ENCODE assay signal across 24 mouse cellular contexts in genomic region chr2:91118647-91119046, GRCm38 (mm10). TPM values are rescaled to one million over a fixed set of nuclear protein-coding genes. Genes with fewer than 3 reads are reported as not detected.
DNase-seq lines count a peak whose midpoint lies in the region; ATAC-seq and TF ChIP-seq lines count a peak whose summit lies in the region.
"Had no signal": no experiment of that assay in that cellular context is flagged by ENCODE, and none has a peak within 500 bp of the region (broad histone marks: within the 10 kb centered on the region; RNA-seq: fewer than 3 reads in every experiment).

No protein-coding gene starts in this region.

- WGBS in heart, adult 2 months = 32% methylated on average over 1 of the region's 1 CpGs
- 13% methylated on average over 1 of the region's 1 CpGs for WGBS in heart, embryonic 14.5 days

- intact Hi-C loops in heart, adult 2 months (cut with DNase I) = loop anchor here (5.0 kb wide), 3 partner anchors 104 to 159 kb away; partner anchors contain the start of gene Pacsin3
- intact Hi-C loops in heart, postnatal 36 days (cut with DNase I) = loop anchor here (5.0 kb wide), 2 partner anchors 139 to 159 kb away; partner anchors contain the start of gene Pacsin3

- peak overlapping the region; percentile 94 for H3K27ac ChIP-seq in heart, adult 2 months
- peak overlapping the region; percentile 96 to 99 for H3K27ac ChIP-seq in heart, embryonic 14.5 days (replicated peaks in 1 of 2; ENCODE audit: control insufficient read depth in 1 of 2, insufficient read depth in 1 of 2, low read depth in 2 of 2, low read length in 2 of 2)
- H3K27ac ChIP-seq: embryonic facial prominence, embryonic 10.5 days; hindbrain, embryonic 10.5 days; kidney, postnatal 0 days; limb, embryonic 13.5 days; liver, embryonic 13.5 days; midbrain, embryonic 13.5 days; neural tube, embryonic 13.5 days; stomach, embryonic 15.5 days had no signal

- peak; percentile 71 for ATAC-seq in heart, embryonic 14.5 days (ENCODE audit: insufficient number of reproducible peaks, insufficient read depth, low FRiP score, low read depth)
- ATAC-seq in megakaryocyte-erythroid progenitor cell, adult 5-6 weeks (replicated peaks; ENCODE audit: low FRiP score, low TSS enrichment, poor library complexity, severe bottlenecking) = no peak
- no peak for ATAC-seq in megakaryocyte, adult 5-6 weeks (ENCODE audit: poor library complexity, severe bottlenecking)
- ATAC-seq: midbrain, embryonic 13.5 days had no signal

- peak overlapping the region; percentile 84 for H3K9ac ChIP-seq in heart, adult 2 months (ENCODE audit: low read depth, low read length)
- H3K9ac ChIP-seq in heart, embryonic 14.5 days (ENCODE audit: low read length) = peak overlapping the region; percentile 96
- H3K9ac ChIP-seq: limb, embryonic 13.5 days; liver, embryonic 13.5 days; midbrain, embryonic 13.5 days; neural tube, embryonic 13.5 days; stomach, embryonic 15.5 days had no signal

- TF ChIP-seq EP300 in heart, adult 2 months (IDR thresholded peaks at IDR 0.05; ENCODE audit: insufficient read depth, low read depth, low read length) = 0 out of 2 replicates have a peak, but pooled peaks have one; percentile 44

- H3K9me3 ChIP-seq in heart, embryonic 14.5 days (ENCODE audit: control insufficient read depth, low read length) = no peaks in the 10 kb centered on the region
- H3K9me3 ChIP-seq: embryonic facial prominence, embryonic 10.5 days; G1E; hindbrain, embryonic 10.5 days; limb, embryonic 13.5 days; liver, embryonic 13.5 days; midbrain, embryonic 13.5 days; neural tube, embryonic 13.5 days; stomach, embryonic 15.5 days had no signal

- no peak for TF ChIP-seq CTCF in heart, adult 2 months (IDR thresholded peaks at IDR 0.05)

- H3K4me3 ChIP-seq in heart, adult 2 months = peak overlapping the region; percentile 53
- peak overlapping the region; percentile 77 to 78 for H3K4me3 ChIP-seq in heart, embryonic 14.5 days (ENCODE audit: control insufficient read depth in 1 of 2, insufficient read depth in 1 of 2, low read depth in 1 of 2, low read length in 2 of 2)
- H3K4me3 ChIP-seq: embryonic facial prominence, embryonic 10.5 days; hindbrain, embryonic 10.5 days; limb, embryonic 13.5 days; liver, embryonic 13.5 days; midbrain, embryonic 13.5 days; neural tube, embryonic 13.5 days; stomach, embryonic 15.5 days had no signal

- no peaks in the 10 kb centered on the region; the same call in 1 of the 2 replicates for H3K4me1 ChIP-seq in heart, adult 2 months (ENCODE audit: control insufficient read depth, insufficient read depth, low read length)
- peaks cover 23 to 46% of the 10 kb centered on the region in 2 experiments for H3K4me1 ChIP-seq in heart, embryonic 14.5 days (ENCODE audit: control insufficient read depth in 2 of 2, insufficient read depth in 2 of 2, low read length in 2 of 2)
- H3K4me1 ChIP-seq: stomach, embryonic 15.5 days had no signal

- peak; percentile 62 for TF ChIP-seq POLR2A in heart, adult 2 months (IDR thresholded peaks at IDR 0.05; ENCODE audit: insufficient read depth, low read depth, low read length)

- H3K79me2 ChIP-seq in heart, adult 2 months (replicated peaks; ENCODE audit: control insufficient read depth, insufficient read depth, low read length) = no peaks in the 10 kb centered on the region

- DNase-seq in cerebellum, adult 18-20 months = peak; percentile 42 to 60
- no peak for DNase-seq in cerebellum, adult 8-10 months
- DNase-seq in heart, adult 2 months = peak; percentile 65 to 82
- DNase-seq in heart, postnatal 36 days = peak; percentile 57 to 60
- DNase-seq in adrenal gland, postnatal 14 days = no peak
- DNase-seq: adrenal gland, postnatal 25 days; gastrocnemius, postnatal 10 days; kidney, adult 11 months; liver, embryonic 13.5 days; right cerebral cortex, postnatal 14 days; thymus, adult 18-20 months; thymus, postnatal 4 days had no signal

- H3K4me2 ChIP-seq in heart, embryonic 14.5 days (ENCODE audit: low read length) = peak overlapping the region; percentile 91
- H3K4me2 ChIP-seq: limb, embryonic 13.5 days; liver, embryonic 13.5 days; midbrain, embryonic 13.5 days; neural tube, embryonic 13.5 days; stomach, embryonic 15.5 days had no signal

- H3K27me3 ChIP-seq in heart, adult 2 months (ENCODE audit: control insufficient read depth, insufficient read depth, low read length) = no peaks in the 10 kb centered on the region
- no peaks in the 10 kb centered on the region for H3K27me3 ChIP-seq in heart, embryonic 14.5 days (ENCODE audit: control insufficient read depth, insufficient read depth, low read length)
- H3K27me3 ChIP-seq: stomach, embryonic 15.5 days had no signal

- no peaks in the 10 kb centered on the region for H3K36me3 ChIP-seq in heart, adult 2 months (ENCODE audit: control insufficient read depth, insufficient read depth, low read length)
- peaks cover 48% of the 10 kb centered on the region for H3K36me3 ChIP-seq in heart, embryonic 14.5 days (ENCODE audit: control insufficient read depth, insufficient read depth, low read length)
- H3K36me3 ChIP-seq: embryonic facial prominence, embryonic 10.5 days; hindbrain, embryonic 10.5 days; limb, embryonic 13.5 days; liver, embryonic 13.5 days; midbrain, embryonic 13.5 days; neural tube, embryonic 13.5 days; stomach, embryonic 15.5 days had no signal

RNA-seq across cellular contexts. Expression of gene Mybpc3, which starts 0.7 kb away (rescaled TPM):
- total RNA-seq in heart, adult 2 months (2021) = 1,000 to 10,000 TPM; 1,229 to 1,417 TPM
- 1,378 and 1,771 TPM in 2 replicates for polyA plus RNA-seq in heart, adult 2 months (2012; rRNA removed)
- 789 and 806 TPM in 2 replicates for polyA plus RNA-seq in heart, embryonic 14.5 days (2014; fragmentation: Nextera tagmentation; extraction: Ambion mirVana)
- 1,000 to 10,000 TPM; 1,434 to 1,723 TPM for total RNA-seq in heart, postnatal 36 days (2021)
- 0.15 TPM in 1 of 2 replicates, not detected in the other for total RNA-seq in adrenal gland, postnatal 14 days (2021)
- total RNA-seq in megakaryocyte-erythroid progenitor cell, adult 5-6 weeks (2014; fragmentation: Nextera tagmentation) = not detected in 2 replicates
- 0.42 TPM in 1 of 2 replicates, not detected in the other for total RNA-seq in megakaryocyte-erythroid progenitor cell, adult 5-6 weeks (2017)
- total RNA-seq in megakaryocyte, adult 5-6 weeks (2015) = 0.18 and 0.27 TPM in 2 replicates
- 0.08 and 0.44 TPM in 2 replicates for total RNA-seq in megakaryocyte, adult 5-6 weeks (2017)
- total RNA-seq: adrenal gland, postnatal 25 days; G1E had no signal
- polyA plus RNA-seq: forebrain, embryonic 11.5 days; G1E; hindbrain, embryonic 10.5 days; limb, embryonic 13.5 days; midbrain, embryonic 13.5 days had no signal

RNA-seq across cellular contexts. Expression of gene Spi1, which starts 36.5 kb away (rescaled TPM):
- 1 to 10 TPM; 3.7 to 6.2 TPM for total RNA-seq in heart, adult 2 months (2021)
- polyA plus RNA-seq in heart, adult 2 months (2012; rRNA removed) = 10.2 and 17.2 TPM in 2 replicates
- polyA plus RNA-seq in heart, embryonic 14.5 days (2014; fragmentation: Nextera tagmentation; extraction: Ambion mirVana) = 4.8 and 5.1 TPM in 2 replicates
- total RNA-seq in heart, postnatal 36 days (2021) = 1 to 10 TPM; 4.2 to 6.2 TPM
- total RNA-seq in adrenal gland, postnatal 14 days (2021) = 2.9 and 5.4 TPM in 2 replicates
- 5.9 and 10.4 TPM in 2 replicates for total RNA-seq in megakaryocyte-erythroid progenitor cell, adult 5-6 weeks (2014; fragmentation: Nextera tagmentation)
- 3.7 and 8.8 TPM in 2 replicates for total RNA-seq in megakaryocyte-erythroid progenitor cell, adult 5-6 weeks (2017)
- total RNA-seq in megakaryocyte, adult 5-6 weeks (2015) = 348 and 384 TPM in 2 replicates
- 253 and 295 TPM in 2 replicates for total RNA-seq in megakaryocyte, adult 5-6 weeks (2017)

RNA-seq across cellular contexts. Expression of gene Slc39a13, which starts 48.4 kb away (rescaled TPM):
- total RNA-seq in heart, adult 2 months (2021) = 10 to 100 TPM; 21.1 to 22.3 TPM
- 57.3 and 58.6 TPM in 2 replicates for polyA plus RNA-seq in heart, adult 2 months (2012; rRNA removed)
- polyA plus RNA-seq in heart, embryonic 14.5 days (2014; fragmentation: Nextera tagmentation; extraction: Ambion mirVana) = 50.6 and 52.0 TPM in 2 replicates
- 10 to 100 TPM; 21.7 to 24.2 TPM for total RNA-seq in heart, postnatal 36 days (2021)
- 24.1 and 27.3 TPM in 2 replicates for total RNA-seq in adrenal gland, postnatal 14 days (2021)
- total RNA-seq in megakaryocyte-erythroid progenitor cell, adult 5-6 weeks (2014; fragmentation: Nextera tagmentation) = 18.9 and 21.3 TPM in 2 replicates
- total RNA-seq in megakaryocyte-erythroid progenitor cell, adult 5-6 weeks (2017) = 6.4 and 10.6 TPM in 2 replicates
- 8.4 and 15.6 TPM in 2 replicates for total RNA-seq in megakaryocyte, adult 5-6 weeks (2015)
- 6.5 and 10.9 TPM in 2 replicates for total RNA-seq in megakaryocyte, adult 5-6 weeks (2017)

Comparison
In these comparisons a context has a peak if more than half of its experiments do, and no peak if none do; other contexts are left out.
1. DNase-seq: peak in cerebellum, adult 18-20 months (2 of 2), heart, adult 2 months (2 of 2) and heart, postnatal 36 days (2 of 2); none in cerebellum, adult 8-10 months (single experiment) and adrenal gland, postnatal 14 days (single experiment).
2. RNA of gene Mybpc3, which starts 0.7 kb away (total RNA-seq): 1,434 to 1,723 TPM in heart, postnatal 36 days and 1,229 to 1,417 TPM in heart, adult 2 months; 0.08 to 0.44 TPM in megakaryocyte, adult 5-6 weeks, 0.42 TPM in megakaryocyte-erythroid progenitor cell, adult 5-6 weeks and 0.15 TPM in adrenal gland, postnatal 14 days; every median in the first group is over 100 times any median in the second.
3. RNA of gene Spi1, which starts 36.5 kb away (total RNA-seq): 253 to 384 TPM in megakaryocyte, adult 5-6 weeks; 3.7 to 10.4 TPM in megakaryocyte-erythroid progenitor cell, adult 5-6 weeks, 3.7 to 6.2 TPM in heart, adult 2 months, 4.2 to 6.2 TPM in heart, postnatal 36 days and 2.9 to 5.4 TPM in adrenal gland, postnatal 14 days; every median in the first group is over 10 times any median in the second.